Mouse (Mus musculus) liver, embryonic 14.5 days (tissue): ENCODE results near the gene Srgap1. TPM values are rescaled to one million over a fixed set of nuclear protein-coding genes. Genes with fewer than 3 reads are reported as not detected.

Source experiments
- ATAC-seq: fragments of 200-750 bp; cut with Nextera tagmentation; 2 replicates; pipeline ENCODE4 v1.8.0; 2017; ENCODE audit warnings: moderate number of reproducible peaks, mild to moderate bottlenecking, moderate library complexity; ENCODE audit not compliant: insufficient read depth
- DNase-seq, 3 experiments: peaks; one replicate each; pipeline ENCODE4 v3.0.0-alpha.2; 2012 to 2013; ENCODE audit warnings: low read depth in 3 of 3, low spot score in 3 of 3
- H3K27ac ChIP-seq: fragments of 300-500 bp; sonication (generic); 2 replicates; pipeline ENCODE4 v1.5.1; 2014; ENCODE audit warnings: moderate library complexity, mild to moderate bottlenecking, control low read depth, inconsistent platforms
- H3K27me3 ChIP-seq: fragments of 300-500 bp; sonication (generic); 2 replicates; pipeline ENCODE4 v1.6.1; 2014; ENCODE audit warnings: mild to moderate bottlenecking, low read length, moderate library complexity; ENCODE audit not compliant: control insufficient read depth, insufficient read depth
- H3K36me3 ChIP-seq: fragments of 300-500 bp; sonication (generic); replicated peaks from 2 replicates; pipeline ENCODE4 v1.6.1; 2014; ENCODE audit warnings: low read depth; ENCODE audit not compliant: control insufficient read depth, insufficient read depth
- H3K4me1 ChIP-seq, 2 experiments: fragments of 200-500 bp in 1 of 2; fragments of 300-500 bp in 1 of 2; sonication (generic) in 1 of 2; replicated peaks; 2 replicates each; pipeline ENCODE4 v1.6.1; 2012 to 2014; ENCODE audit warnings: antibody characterized with exemption in 1 of 2, inconsistent platforms in 1 of 2, low read length in 1 of 2; ENCODE audit not compliant: control insufficient read depth in 2 of 2, insufficient read depth in 2 of 2
- H3K4me2 ChIP-seq: fragments of 300-500 bp; sonication (generic); 2 replicates; pipeline ENCODE4 v1.6.1; 2014; ENCODE audit warnings: low read depth, mild to moderate bottlenecking, control low read depth, moderate library complexity
- H3K4me3 ChIP-seq, 2 experiments: fragments of 200-500 bp in 1 of 2; fragments of 300-500 bp in 1 of 2; sonication (generic) in 1 of 2; 2 replicates each; pipeline ENCODE4 v1.5.1; 2012 to 2014; ENCODE audit warnings: low read depth in 2 of 2, low read length in 2 of 2, mild to moderate bottlenecking in 2 of 2, control low read depth in 1 of 2, inconsistent platforms in 1 of 2, moderate library complexity in 1 of 2; ENCODE audit not compliant: insufficient read depth in 1 of 2
- H3K9ac ChIP-seq: fragments of 300-500 bp; sonication (generic); replicated peaks from 2 replicates; pipeline ENCODE4 v1.6.1; 2014; ENCODE audit warnings: mild to moderate bottlenecking, control low read depth, moderate library complexity
- H3K9me3 ChIP-seq: fragments of 300-500 bp; sonication (generic); 2 replicates; pipeline ENCODE4 v1.6.1; 2016; ENCODE audit warnings: low read length, mixed read lengths; ENCODE audit not compliant: control insufficient read depth
- CTCF ChIP-seq: IDR thresholded peaks from 2 replicates; pipeline ENCODE4 v1.5.1; 2016; ENCODE audit warnings: antibody characterized with exemption, low read depth, control low read depth
- EP300 ChIP-seq: IDR thresholded peaks from 2 replicates; pipeline ENCODE4 v1.6.1; 2016; ENCODE audit warnings: antibody characterized with exemption, low read depth
- whole genome bisulfite sequencing: fragments of 180-500 bp; shearing (Covaris S2); extraction: QIAGEN DNeasy Blood & Tissue Kit; methylation state at CpG from one replicate; pipeline ENCODE4 v1.1.7; 2014; ENCODE audit not compliant: insufficient replicate concordance; 5-methylcytosine and 5-hydroxymethylcytosine counted together
- polyA plus RNA-seq, 2 experiments: library from polyadenylated mRNA; depleted of rRNA in 1 of 2; stranded (reverse) in 1 of 2; unstranded in 1 of 2; fragments of >200 nt; fragmentation: Nextera tagmentation in 1 of 2; extraction: Ambion mirVana in 1 of 2; gene quantifications; 2 replicates each; pipeline versions ENCODE4 v1.2.1 to v1.2.3; 2012 to 2014

Gene Srgap1
- polyA plus RNA-seq, 2 experiments = 0.66 to 0.79 TPM

DNA sequence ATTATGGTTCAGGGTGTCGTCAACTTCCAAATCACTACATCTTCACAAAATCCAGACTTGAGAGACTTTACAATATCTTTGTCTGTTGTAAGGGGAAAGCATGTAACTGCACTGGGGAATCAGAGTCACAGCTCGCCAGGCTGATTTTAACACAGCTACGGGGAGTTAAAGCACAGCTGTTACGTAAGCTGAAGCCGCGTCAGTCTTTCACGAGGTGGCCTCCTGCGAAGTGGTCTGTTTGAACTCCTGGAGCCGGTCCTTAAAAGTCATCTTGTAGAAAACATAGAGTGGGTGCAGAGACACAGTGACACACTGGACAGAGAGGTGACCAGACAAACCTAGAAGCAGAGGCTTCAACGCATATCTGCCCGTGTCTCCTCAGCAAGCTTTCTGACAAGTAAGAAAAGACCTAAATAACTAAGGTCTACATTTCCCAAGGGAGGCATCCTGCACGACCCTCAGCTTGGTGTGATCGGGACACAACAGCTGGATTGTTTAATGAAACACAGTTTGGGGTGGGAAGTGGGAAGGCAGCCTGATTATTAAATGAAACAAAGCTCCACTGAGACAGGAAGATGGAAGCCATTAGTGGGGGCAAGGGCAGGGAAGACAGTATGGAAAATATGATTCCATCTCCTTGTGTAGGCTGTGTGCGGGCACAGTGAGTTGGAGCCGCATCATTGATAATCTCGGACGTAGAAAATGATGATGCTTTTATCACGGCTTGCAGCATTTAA lies 181.4 kb downstream of the Srgap1 start:
- TF ChIP-seq EP300 = no peak
- TF ChIP-seq CTCF = no peak
- H3K27me3 ChIP-seq = no peaks in the 10 kb centered on the region
- H3K36me3 ChIP-seq = no peaks in the 10 kb centered on the region
- no peak overlapping the region for H3K27ac ChIP-seq
- no peak for DNase-seq
- ATAC-seq = no peak
- no peak overlapping the region for H3K4me3 ChIP-seq
- no peaks in the 10 kb centered on the region for H3K4me1 ChIP-seq
- no peaks in the 10 kb centered on the region for H3K9me3 ChIP-seq
- H3K4me2 ChIP-seq = no peak overlapping the region
- 62% methylated on average over 18 of the region's 18 CpGs for WGBS
- no peak overlapping the region for H3K9ac ChIP-seq

GRCm38 (mm10) chr10:121860924-121861323 lies 186.2 kb downstream of the Srgap1 start:
- Histone ChIP-seq H3K4me2 (no peak overlapping the region), H3K36me3 (no peaks in the 10 kb centered on the region), H3K4me3 (no peak overlapping the region), H3K9me3 (no peaks in the 10 kb centered on the region), H3K27ac (no peak overlapping the region), H3K4me1 (no peaks in the 10 kb centered on the region), H3K27me3 (no peaks in the 10 kb centered on the region), H3K9ac (no peak overlapping the region)
- ATAC-seq (no peak), DNase-seq (no peak)
- WGBS = 45% methylated on average over 2 of the region's 2 CpGs
- TF ChIP-seq CTCF = no peak
- no peak for TF ChIP-seq EP300

DNA sequence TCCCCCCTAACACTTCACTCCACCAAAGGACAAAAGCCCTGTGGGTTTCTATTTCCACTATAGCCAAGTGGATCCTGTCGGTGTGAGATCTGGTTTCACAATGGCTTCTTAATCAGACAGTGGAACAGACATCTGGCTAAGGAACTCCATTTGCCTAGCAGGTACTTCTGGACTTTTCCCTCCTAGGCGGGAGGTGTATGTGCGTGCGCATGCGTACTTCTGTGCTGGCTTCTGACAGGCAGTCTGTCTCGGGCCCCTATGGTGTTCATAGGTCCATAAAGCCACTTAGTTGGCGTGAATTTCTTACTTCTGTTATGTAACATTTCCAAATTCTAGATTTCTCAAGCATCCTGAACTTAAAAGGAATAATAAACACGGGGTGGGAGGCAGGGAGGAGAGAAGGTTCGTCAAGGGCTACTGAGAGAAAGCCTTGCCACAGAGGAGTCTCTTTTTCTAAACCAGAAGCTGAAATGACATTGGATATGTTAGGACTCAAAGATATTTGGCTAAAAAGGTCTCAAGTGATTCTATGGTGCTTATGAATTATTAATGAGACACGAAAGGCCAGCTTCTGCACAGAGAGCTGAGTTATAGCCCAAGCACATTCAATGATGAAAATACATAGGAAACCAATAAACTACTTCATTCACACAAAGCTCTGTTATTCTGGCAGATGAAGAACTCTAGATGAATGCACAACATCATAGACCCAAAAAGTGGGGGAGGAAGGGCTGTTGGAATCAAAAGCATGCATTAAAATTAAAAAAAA lies 187.1 kb downstream of the Srgap1 start:
- no peak for TF ChIP-seq CTCF
- no peak for TF ChIP-seq EP300
- Histone ChIP-seq H3K36me3 (no peaks in the 10 kb centered on the region), H3K9ac (no peak overlapping the region), H3K27ac (no peak overlapping the region), H3K4me1 (no peaks in the 10 kb centered on the region), H3K9me3 (no peaks in the 10 kb centered on the region), H3K4me3 (no peak overlapping the region), H3K4me2 (no peak overlapping the region), H3K27me3 (no peaks in the 10 kb centered on the region)
- DNase-seq (no peak), ATAC-seq (no peak)
- WGBS = 63% methylated on average over 10 of the region's 10 CpGs

- no peaks in the 10 kb centered on the region for H3K9me3 ChIP-seq
- 42% methylated on average over 2 of the region's 2 CpGs for WGBS
- H3K27me3 ChIP-seq = no peaks in the 10 kb centered on the region
- H3K4me3 ChIP-seq = no peak overlapping the region
- H3K9ac ChIP-seq = no peak overlapping the region
- no peaks in the 10 kb centered on the region for H3K4me1 ChIP-seq
- H3K36me3 ChIP-seq = no peaks in the 10 kb centered on the region
- TF ChIP-seq EP300 = no peak
- no peak for TF ChIP-seq CTCF
- DNase-seq = no peak
- no peak overlapping the region for H3K27ac ChIP-seq
- no peak overlapping the region for H3K4me2 ChIP-seq
- ATAC-seq = no peak
Observed at GRCm38 (mm10) chr10:121858911-121859310, 188.2 kb downstream of the Srgap1 start.

- ATAC-seq = no peak
- no peak overlapping the region for H3K27ac ChIP-seq
- no peak overlapping the region for H3K4me3 ChIP-seq
- H3K4me2 ChIP-seq = no peak overlapping the region
- no peak for TF ChIP-seq CTCF
- no peaks in the 10 kb centered on the region for H3K4me1 ChIP-seq
- H3K27me3 ChIP-seq = no peaks in the 10 kb centered on the region
- no peak for DNase-seq
- WGBS = 33% methylated on average over 1 of the region's 1 CpGs
- H3K9ac ChIP-seq = no peak overlapping the region
- H3K36me3 ChIP-seq = no peaks in the 10 kb centered on the region
- H3K9me3 ChIP-seq = no peaks in the 10 kb centered on the region
Observed at GRCm38 (mm10) chr10:121858086-121858485, 189.0 kb downstream of the Srgap1 start.
